Mouse (Mus musculus): ENCODE measurements around the gene Ccdc175. TPM values are rescaled to one million over a fixed set of nuclear protein-coding genes. Genes with fewer than 3 reads are reported as not detected.

Ccdc175 gene
- polyA plus RNA-seq (2014; fragmentation: Nextera tagmentation; extraction: Ambion mirVana) = 0.08 TPM in 1 of 2 replicates, not detected in the other

DNA sequence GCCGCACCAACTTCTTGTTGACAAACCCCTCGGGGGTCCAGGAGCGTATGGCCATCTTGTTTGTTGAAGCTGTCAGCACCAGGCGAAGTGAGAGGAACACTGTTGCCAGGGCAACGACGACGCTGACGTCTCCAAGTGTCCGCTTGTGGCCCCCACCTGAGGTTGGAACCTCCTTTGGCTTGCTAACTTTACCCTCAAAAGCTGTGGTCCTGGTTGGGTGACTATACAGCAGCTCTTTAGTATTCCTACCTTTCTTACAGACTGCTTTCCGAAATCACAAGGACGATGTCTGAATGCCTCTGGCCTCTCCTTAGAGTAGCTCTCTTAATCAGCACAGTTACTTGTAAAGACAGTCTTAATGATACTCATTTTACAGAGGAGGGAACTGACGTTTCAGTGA, at the start of gene Ccdc175:
TSS of gene Ccdc175 (minus strand) at position 101 of the 400 bp plus-strand sequence.
- no peak for ATAC-seq (ENCODE audit: low FRiP score)

DNA sequence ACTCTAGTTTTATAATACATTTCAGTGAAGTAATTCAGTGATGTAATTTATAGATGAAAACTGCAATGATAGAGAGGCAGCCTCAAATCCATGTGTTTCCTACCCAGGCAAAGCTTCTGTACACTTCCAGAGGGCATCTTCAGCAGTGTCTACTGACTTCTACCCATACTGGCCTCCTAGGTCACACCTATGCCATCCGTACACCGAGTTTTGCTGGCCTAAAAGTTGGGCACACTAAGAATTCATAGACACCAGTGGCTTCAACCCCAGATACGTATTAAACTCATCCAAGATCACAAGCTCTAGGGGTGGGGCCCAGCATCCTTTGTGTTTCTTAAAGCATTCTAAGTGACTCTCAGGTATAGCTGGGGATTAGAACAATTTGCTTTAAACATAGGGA, 49.3 kb upstream of the Ccdc175 start:
- Histone ChIP-seq H3K9ac (peak overlapping the region; percentile 87), H3K4me2 (replicated peaks) (peak overlapping the region; percentile 86), H3K27ac (peak overlapping the region; percentile 97), H3K4me3 (replicated peaks; ENCODE audit: low read length) (peak overlapping the region; percentile 64), H3K4me1 (replicated peaks; ENCODE audit: control insufficient read depth, insufficient read depth, low read length) (peaks cover 49% of the 10 kb centered on the region), H3K36me3 (replicated peaks; ENCODE audit: control insufficient read depth, insufficient read depth) (peaks cover 15% of the 10 kb centered on the region), H3K27me3 (ENCODE audit: control insufficient read depth, insufficient read depth, low read length) (no peaks in the 10 kb centered on the region), H3K9me3 (ENCODE audit: control insufficient read depth, low read length) (no peaks in the 10 kb centered on the region)
- 62% methylated on average over 3 of the region's 3 CpGs for WGBS
- ATAC-seq (ENCODE audit: low FRiP score) = no peak
- no peak for DNase-seq (ENCODE audit: low spot score)

More for the DNA sequence above, at the start of gene Ccdc175:
- Histone ChIP-seq H3K9me3 (ENCODE audit: control insufficient read depth, low read length) (no peaks in the 10 kb centered on the region), H3K36me3 (replicated peaks; ENCODE audit: control insufficient read depth, insufficient read depth) (no peaks in the 10 kb centered on the region), H3K4me1 (replicated peaks; ENCODE audit: control insufficient read depth, insufficient read depth, low read length) (no peaks in the 10 kb centered on the region), H3K4me2 (replicated peaks) (no peak within 1 kb of the TSS), H3K4me3 (replicated peaks; ENCODE audit: low read length) (no peak within 1 kb of the TSS), H3K9ac (no peak within 1 kb of the TSS), H3K27me3 (ENCODE audit: control insufficient read depth, insufficient read depth, low read length) (no peaks in the 10 kb centered on the region), H3K27ac (no peak within 1 kb of the TSS)
- WGBS = 73% methylated on average over 12 of the region's 12 CpGs
- no peak for DNase-seq (ENCODE audit: low spot score)

DNA sequence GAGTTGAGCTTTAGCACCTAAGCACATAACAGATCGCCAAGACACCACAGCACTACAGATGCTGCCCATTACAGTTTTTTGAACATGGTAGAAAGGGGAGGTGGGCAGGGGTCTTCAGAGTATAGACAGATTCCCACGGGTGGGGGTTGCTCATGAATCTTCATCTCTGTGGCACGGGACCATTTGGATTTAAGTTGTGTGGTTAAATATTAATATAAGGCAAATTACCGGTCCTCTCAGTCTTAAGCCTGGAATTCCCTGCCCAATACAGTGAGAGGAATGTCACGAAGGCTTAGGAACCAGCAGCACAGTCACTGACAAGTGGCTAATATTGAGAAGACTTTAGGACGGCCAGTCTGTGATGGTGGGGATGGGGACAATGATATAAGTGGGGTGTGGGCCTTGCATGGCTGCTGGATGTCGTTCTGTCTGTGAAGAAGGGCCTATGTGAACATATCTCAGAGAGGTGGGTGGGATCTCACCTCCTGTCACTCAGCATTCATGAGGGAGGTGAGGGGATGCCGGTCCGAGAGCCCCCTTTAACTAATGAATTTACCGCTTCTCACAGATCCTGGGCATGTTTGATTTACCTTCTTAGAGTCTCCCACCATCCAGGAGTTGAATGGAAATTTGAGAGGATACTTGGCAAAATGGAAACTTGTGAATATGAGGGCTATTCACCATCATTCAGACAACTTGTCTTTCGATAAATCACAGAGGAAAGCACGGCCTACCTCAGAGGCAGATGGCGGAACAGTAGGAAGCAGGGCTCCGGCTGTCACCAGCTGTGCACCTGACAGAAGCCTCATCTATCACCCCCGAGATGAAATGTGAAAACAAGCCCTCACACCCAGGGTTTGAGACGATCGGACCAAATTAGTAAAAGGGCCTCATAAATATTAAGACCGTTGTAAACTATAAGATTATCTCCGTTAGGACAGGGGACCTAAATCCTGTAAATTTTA, 48.3 kb upstream of the Ccdc175 start:
- H3K27me3 ChIP-seq (ENCODE audit: control insufficient read depth, insufficient read depth, low read length) = no peaks in the 10 kb centered on the region
- H3K4me2 ChIP-seq (replicated peaks) = peak overlapping the region; percentile 86
- no peaks in the 10 kb centered on the region for H3K9me3 ChIP-seq (ENCODE audit: control insufficient read depth, low read length)
- H3K27ac ChIP-seq = peak overlapping the region; percentile 43
- ATAC-seq (ENCODE audit: low FRiP score) = no peak
- DNase-seq (ENCODE audit: low spot score) = no peak
- H3K36me3 ChIP-seq (replicated peaks; ENCODE audit: control insufficient read depth, insufficient read depth) = peaks cover 23% of the 10 kb centered on the region
- WGBS = 42% methylated on average over 19 of the region's 19 CpGs
- H3K4me3 ChIP-seq (replicated peaks; ENCODE audit: low read length) = peak overlapping the region; percentile 64
- peaks cover 59% of the 10 kb centered on the region for H3K4me1 ChIP-seq (replicated peaks; ENCODE audit: control insufficient read depth, insufficient read depth, low read length)
- peak overlapping the region; percentile 87 for H3K9ac ChIP-seq

DNA sequence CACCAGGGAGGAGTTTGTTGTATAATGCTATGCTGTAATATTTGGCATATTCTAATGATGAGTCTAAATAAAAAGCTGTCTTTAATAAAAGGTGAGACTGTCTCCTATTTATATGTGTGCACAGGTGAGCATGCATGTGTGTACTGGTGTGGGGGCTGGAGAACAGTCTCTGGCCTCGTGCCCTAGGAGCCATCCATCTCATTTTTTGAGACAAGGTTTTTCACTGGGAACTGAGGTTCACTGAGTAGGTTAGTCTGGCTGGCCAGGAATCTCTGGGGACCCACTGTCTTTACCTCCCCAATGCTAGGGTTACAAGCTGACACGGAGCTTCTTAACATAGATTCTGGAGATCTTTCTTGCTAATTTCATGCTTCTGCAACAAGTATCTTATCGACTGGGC, 47.3 kb upstream of the Ccdc175 start:
- H3K9ac ChIP-seq = peak overlapping the region; percentile 87; the same call in 1 of the 2 replicates

DNA sequence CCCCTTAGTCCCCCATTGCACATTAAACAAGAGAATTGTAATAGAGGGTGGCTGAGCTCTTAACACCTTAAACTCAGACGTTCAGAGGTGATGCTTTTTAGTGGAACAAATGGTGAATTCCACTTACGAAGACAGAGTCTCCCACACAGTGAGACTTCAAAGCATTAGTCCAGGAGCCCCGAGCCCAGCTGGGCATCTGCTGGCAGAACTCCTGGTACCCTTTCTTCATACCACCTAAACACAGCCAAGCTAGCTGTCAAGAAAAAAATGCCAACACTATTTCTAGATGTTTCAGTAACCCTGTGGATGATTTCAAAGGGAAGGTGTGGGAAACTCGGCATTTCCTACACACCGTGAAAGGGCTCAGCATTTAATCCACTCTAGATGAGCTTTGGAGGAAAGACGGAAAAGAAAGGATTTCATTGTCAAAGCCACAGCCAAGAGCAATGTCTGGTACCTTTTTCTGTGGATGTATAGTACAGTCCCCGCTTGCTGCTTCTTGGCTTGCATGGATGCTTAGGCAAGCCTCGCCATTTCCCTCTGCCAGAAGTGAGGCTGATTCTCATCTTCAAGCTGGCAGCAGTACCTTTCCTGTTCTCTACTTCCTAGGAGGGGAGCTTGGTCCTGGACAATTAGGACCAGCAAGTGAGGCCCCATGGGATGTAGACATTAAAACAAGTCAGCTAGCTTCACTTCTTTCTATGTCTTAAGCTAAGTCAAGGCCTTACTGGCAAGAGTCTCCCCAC, 44.8 kb upstream of the Ccdc175 start:
- Histone ChIP-seq H3K4me3 (replicated peaks; ENCODE audit: low read length) (no peak overlapping the region), H3K9ac (no peak overlapping the region), H3K27ac (no peak overlapping the region), H3K27me3 (ENCODE audit: control insufficient read depth, insufficient read depth, low read length) (no peaks in the 10 kb centered on the region), H3K36me3 (replicated peaks; ENCODE audit: control insufficient read depth, insufficient read depth) (peaks cover 24% of the 10 kb centered on the region), H3K9me3 (ENCODE audit: control insufficient read depth, low read length) (no peaks in the 10 kb centered on the region), H3K4me2 (replicated peaks) (peak overlapping the region; percentile 13; the same call in 1 of the 2 replicates), H3K4me1 (replicated peaks; ENCODE audit: control insufficient read depth, insufficient read depth, low read length) (peaks cover 62% of the 10 kb centered on the region)
- ATAC-seq (ENCODE audit: low FRiP score) = no peak
- DNase-seq (ENCODE audit: low spot score) = no peak
- WGBS = 66% methylated on average over 8 of the region's 8 CpGs

More for the DNA sequence above, 47.3 kb upstream of the Ccdc175 start:
- ATAC-seq (ENCODE audit: low FRiP score) (no peak), DNase-seq (ENCODE audit: low spot score) (no peak)
- Histone ChIP-seq H3K36me3 (replicated peaks; ENCODE audit: control insufficient read depth, insufficient read depth) (peaks cover 24% of the 10 kb centered on the region), H3K27me3 (ENCODE audit: control insufficient read depth, insufficient read depth, low read length) (no peaks in the 10 kb centered on the region), H3K4me3 (replicated peaks; ENCODE audit: low read length) (peak overlapping the region; percentile 64), H3K9me3 (ENCODE audit: control insufficient read depth, low read length) (no peaks in the 10 kb centered on the region), H3K27ac (0 out of 2 replicates have a peak overlapping the region, but pooled peaks have one; percentile 43), H3K4me2 (replicated peaks) (peak overlapping the region; percentile 86), H3K4me1 (replicated peaks; ENCODE audit: control insufficient read depth, insufficient read depth, low read length) (peaks cover 64% of the 10 kb centered on the region)
- 61% methylated on average over 3 of the region's 3 CpGs for WGBS

DNA sequence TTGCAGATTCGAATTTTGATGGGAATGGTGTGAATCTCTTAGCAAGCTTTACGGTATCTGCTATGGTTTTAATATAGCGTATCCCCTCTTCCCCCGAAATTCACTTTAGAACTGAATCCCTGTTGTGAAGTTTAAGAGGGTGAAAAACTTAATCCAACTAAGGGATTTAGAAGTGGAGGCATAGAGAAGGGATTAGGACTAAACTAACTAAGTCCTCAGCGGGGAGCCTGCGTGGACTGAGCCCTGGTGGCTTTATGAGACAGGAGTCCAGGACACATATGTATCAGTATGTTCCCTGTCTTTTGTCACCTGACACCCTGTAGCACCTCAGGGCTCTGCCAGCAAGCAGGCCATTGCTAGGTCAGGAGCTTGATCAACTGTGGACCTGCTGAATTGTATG, 42.9 kb upstream of the Ccdc175 start:
- Histone ChIP-seq H3K27me3 (ENCODE audit: control insufficient read depth, insufficient read depth, low read length) (no peaks in the 10 kb centered on the region), H3K36me3 (replicated peaks; ENCODE audit: control insufficient read depth, insufficient read depth) (peaks cover 36% of the 10 kb centered on the region), H3K4me1 (replicated peaks; ENCODE audit: control insufficient read depth, insufficient read depth, low read length) (peaks cover 49% of the 10 kb centered on the region), H3K4me3 (replicated peaks; ENCODE audit: low read length) (no peak overlapping the region), H3K4me2 (replicated peaks) (no peak overlapping the region), H3K9ac (no peak overlapping the region), H3K27ac (no peak overlapping the region), H3K9me3 (ENCODE audit: control insufficient read depth, low read length) (no peaks in the 10 kb centered on the region)
- DNase-seq (ENCODE audit: low spot score) (no peak), ATAC-seq (ENCODE audit: low FRiP score) (no peak)
- WGBS = 90% methylated on average over 6 of the region's 6 CpGs

DNA sequence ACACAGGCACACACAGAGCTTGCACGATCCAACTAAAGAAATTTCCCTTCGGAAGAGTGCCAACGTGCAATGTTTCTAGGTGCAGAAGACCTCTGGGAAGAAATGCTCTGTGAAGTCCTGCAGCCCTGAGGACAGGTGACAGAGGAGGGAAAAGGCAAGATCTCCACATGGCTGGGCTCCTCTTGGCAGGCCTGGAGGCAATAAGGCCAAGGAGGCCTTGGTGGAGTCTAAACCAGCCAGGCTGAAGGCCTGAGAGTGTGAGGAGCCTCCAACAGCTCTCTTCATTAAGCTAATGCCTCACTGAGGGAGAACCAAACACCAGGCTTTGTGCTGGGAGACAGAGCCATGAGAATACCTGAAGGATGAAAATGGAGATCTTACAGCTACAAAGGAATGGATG, 40.5 kb upstream of the Ccdc175 start:
- Histone ChIP-seq H3K9ac (no peak overlapping the region), H3K4me2 (replicated peaks) (no peak overlapping the region), H3K9me3 (ENCODE audit: control insufficient read depth, low read length) (no peaks in the 10 kb centered on the region), H3K36me3 (replicated peaks; ENCODE audit: control insufficient read depth, insufficient read depth) (peaks cover 60% of the 10 kb centered on the region), H3K4me3 (replicated peaks; ENCODE audit: low read length) (no peak overlapping the region), H3K27ac (no peak overlapping the region), H3K27me3 (ENCODE audit: control insufficient read depth, insufficient read depth, low read length) (no peaks in the 10 kb centered on the region), H3K4me1 (replicated peaks; ENCODE audit: control insufficient read depth, insufficient read depth, low read length) (peaks cover 32% of the 10 kb centered on the region)
- ATAC-seq (ENCODE audit: low FRiP score) (no peak), DNase-seq (ENCODE audit: low spot score) (no peak)
- 90% methylated on average over 3 of the region's 3 CpGs for WGBS

DNA sequence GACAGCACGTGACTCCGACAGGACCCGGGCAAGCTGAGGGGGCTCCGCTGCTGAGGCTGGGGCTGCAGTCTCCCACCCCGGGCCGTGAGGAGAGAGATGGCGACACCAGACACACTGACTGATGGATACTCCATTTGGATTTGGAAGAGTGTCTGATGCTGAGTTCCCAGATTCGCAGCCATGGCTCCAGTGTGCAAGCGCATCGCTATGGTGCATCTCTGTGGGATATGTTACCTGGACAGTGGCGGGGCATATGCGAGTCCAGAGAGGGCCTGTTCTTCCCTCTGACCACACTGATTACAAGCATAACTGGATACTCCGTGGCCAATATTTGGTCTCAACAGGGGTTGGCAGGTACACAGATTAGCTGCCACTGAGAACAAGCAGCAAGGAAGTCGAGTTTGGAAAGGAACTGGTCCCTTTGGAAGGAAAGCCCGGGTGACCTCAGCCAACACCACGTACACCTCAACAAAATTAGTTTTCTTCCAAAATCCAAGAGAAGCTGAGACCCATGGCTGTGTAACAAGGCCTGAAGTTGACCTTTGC, 38.8 kb upstream of the Ccdc175 start:
- ATAC-seq (ENCODE audit: low FRiP score) (no peak), DNase-seq (ENCODE audit: low spot score) (no peak)
- Histone ChIP-seq H3K4me1 (replicated peaks; ENCODE audit: control insufficient read depth, insufficient read depth, low read length) (peaks cover 15% of the 10 kb centered on the region), H3K36me3 (replicated peaks; ENCODE audit: control insufficient read depth, insufficient read depth) (peaks cover 63% of the 10 kb centered on the region), H3K9ac (no peak overlapping the region), H3K9me3 (ENCODE audit: control insufficient read depth, low read length) (no peaks in the 10 kb centered on the region), H3K27me3 (ENCODE audit: control insufficient read depth, insufficient read depth, low read length) (no peaks in the 10 kb centered on the region), H3K27ac (no peak overlapping the region), H3K4me3 (replicated peaks; ENCODE audit: low read length) (no peak overlapping the region), H3K4me2 (replicated peaks) (no peak overlapping the region)
- WGBS = 93% methylated on average over 16 of the region's 16 CpGs

DNA sequence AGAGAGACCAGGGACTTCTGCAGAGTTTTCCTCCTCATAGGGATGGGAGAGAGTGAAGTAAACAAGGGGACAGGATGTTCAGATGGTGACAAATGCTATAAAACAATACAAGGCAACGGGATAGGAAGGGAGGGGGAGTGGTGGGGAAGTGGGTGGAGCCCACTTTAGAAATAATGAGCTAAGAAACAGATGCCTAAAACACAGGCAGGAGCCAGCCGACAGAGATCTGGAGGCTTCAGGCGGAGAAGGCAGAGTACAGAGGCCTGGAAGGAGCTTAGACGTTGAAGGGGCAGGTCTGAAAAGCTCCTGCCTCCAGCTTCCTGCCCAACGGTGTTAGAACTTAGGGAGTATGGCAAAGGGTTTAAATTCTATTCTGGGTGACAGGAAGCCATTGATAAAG, 28.7 kb upstream of the Ccdc175 start:
- Histone ChIP-seq H3K27me3 (ENCODE audit: control insufficient read depth, insufficient read depth, low read length) (no peaks in the 10 kb centered on the region), H3K4me2 (replicated peaks) (no peak overlapping the region), H3K27ac (no peak overlapping the region), H3K4me1 (replicated peaks; ENCODE audit: control insufficient read depth, insufficient read depth, low read length) (no peaks in the 10 kb centered on the region), H3K9ac (no peak overlapping the region), H3K36me3 (replicated peaks; ENCODE audit: control insufficient read depth, insufficient read depth) (peaks cover 94% of the 10 kb centered on the region), H3K9me3 (ENCODE audit: control insufficient read depth, low read length) (no peaks in the 10 kb centered on the region), H3K4me3 (replicated peaks; ENCODE audit: low read length) (no peak overlapping the region)
- 63% methylated on average over 5 of the region's 5 CpGs for WGBS
- no peak for ATAC-seq (ENCODE audit: low FRiP score)
- no peak for DNase-seq (ENCODE audit: low spot score)

Measured in hindbrain, embryonic 14.5 days (tissue).